Mouse (Mus musculus) megakaryocyte progenitor cell, adult 5-6 weeks (primary cell): ENCODE measurements around the gene Wfdc12. TPM values are rescaled to one million over a fixed set of nuclear protein-coding genes. Genes with fewer than 3 reads are reported as not detected.

ENCODE experiments used
- ATAC-seq: replicated peaks from 2 replicates; pipeline ENCODE4 v1.8.0; 2016; ENCODE audit warnings: mild to moderate bottlenecking, moderate TSS enrichment, inconsistent platforms; ENCODE audit not compliant: poor library complexity
- total RNA-seq, 2 experiments: library from RNA; stranded (forward) in 1 of 2; stranded (reverse) in 1 of 2; fragments of 157-497, 149-512 nt in 1 of 2; fragments of 200-1000 nt in 1 of 2; gene quantifications; 2 replicates each; pipeline versions ENCODE4 v1.2.3 to v1.2.4; 2015 to 2017

Wfdc12 gene
- total RNA-seq, 2 experiments from 2014 or later: not detected

- no peak for ATAC-seq
Measured at GRCm38 (mm10) chr2:164177831-164178230, 12.6 kb downstream of the Wfdc12 start.

- ATAC-seq: peak; percentile 54
Measured at GRCm38 (mm10) chr2:164175850-164176249, 14.6 kb downstream of the Wfdc12 start.

DNA sequence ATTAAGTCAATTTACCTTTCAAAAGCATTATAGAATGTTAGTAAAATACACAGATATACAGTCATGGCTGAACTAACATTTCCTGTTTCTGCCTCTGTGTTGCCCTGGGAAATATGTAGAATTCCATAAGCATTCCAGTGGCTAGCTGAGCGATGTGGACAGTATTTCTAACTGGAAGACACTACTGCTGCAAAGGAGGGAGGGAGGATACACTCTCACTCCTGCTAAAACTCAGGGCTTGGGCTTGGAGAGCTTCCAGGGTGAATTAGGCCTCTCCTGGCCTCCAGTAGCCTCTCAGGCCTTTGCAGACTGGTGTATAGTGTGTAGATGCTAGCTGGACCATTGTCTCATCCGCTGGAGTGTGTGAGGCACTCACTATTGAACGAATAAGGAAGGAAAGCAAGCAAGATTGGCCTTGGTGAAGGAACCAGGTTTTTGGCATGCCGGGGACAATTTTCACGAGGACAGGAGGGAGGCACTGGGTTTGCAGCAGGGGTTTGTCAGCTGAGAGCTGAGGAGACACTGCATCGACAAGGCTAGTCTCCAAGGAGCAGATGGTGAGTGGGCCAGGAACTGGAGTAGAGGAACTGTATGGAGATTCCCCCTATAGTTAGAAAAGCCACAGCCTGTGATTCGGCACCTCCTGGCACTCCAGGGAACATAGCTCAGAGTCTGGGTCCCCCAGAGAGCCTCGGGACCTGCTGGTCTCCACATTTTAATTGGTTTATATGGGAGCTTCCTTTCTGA lies 15.6 kb downstream of the Wfdc12 start:
- ATAC-seq: no peak

DNA sequence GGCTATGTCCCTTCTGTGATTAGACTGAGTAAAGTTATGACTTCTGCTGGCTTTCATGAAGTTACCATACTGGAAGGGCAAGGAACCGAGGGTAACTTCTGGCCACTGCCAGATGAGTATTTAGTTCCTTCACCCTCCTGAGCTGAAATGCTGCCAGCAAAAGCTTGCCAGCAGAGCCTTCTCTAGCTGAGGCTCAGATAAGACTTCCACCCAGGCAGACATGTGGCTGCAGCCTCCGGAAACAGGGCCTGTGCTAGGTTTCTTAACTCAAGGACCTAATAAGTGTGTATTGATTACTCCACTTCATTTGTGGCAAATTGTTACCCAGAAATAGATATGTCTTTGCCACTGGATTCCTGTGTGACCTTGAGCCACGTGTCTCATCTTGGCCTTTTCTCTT lies 17.0 kb downstream of the Wfdc12 start:
- ATAC-seq: peak; percentile 54

GRCm38 (mm10) chr2:164170902-164171301 lies 19.5 kb downstream of the Wfdc12 start, which contains the start of gene Kcns1:
Kcns1 (minus strand) TSS chr2:164171113.
- ATAC-seq: no peak

DNA sequence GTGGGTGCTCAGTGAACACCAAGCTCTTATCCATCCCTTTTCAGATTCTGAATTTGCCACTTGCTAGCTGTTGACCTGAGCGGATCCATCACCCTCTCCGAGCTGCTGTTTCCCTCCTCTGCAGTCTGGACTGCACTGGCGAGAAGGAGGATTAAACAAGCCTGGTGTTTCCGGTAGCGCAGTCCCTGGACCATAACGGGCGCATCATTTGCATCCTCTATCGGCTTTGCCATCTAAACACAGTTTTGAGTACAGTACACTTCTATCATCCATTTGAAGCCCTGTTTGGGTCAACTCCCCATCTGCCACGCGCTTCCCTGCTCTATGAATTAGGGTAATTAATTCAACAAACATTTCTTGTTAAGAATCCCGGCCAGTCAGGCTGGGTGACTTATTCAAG lies 20.1 kb downstream of the Wfdc12 start:
- ATAC-seq: no peak

- peak; percentile 60 for ATAC-seq
Measured at GRCm38 (mm10) chr2:164168571-164168946, 21.8 kb downstream of the Wfdc12 start.

- no peak for ATAC-seq
Measured at GRCm38 (mm10) chr2:164167752-164168570, 22.4 kb downstream of the Wfdc12 start.

DNA sequence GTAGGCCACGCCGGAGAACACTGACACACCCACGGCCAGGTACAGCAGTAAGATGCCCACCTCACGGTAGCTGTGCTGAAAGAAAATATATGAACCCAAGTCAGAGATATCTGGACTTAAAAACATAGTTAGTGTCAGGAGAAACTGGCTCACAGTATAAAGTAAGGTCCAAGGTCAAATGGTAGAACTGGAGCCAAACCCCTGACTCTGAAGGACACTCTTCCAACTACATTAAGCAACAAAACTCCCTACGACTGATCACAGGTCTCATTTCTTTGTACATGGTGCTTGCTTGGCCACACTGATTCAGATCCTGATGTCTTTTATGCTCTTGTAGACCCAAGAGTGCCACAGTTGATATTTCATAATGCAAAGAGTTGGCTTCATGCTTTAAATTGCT lies 25.5 kb downstream of the Wfdc12 start:
- no peak for ATAC-seq

GRCm38 (mm10) chr2:164161515-164162055 lies 28.8 kb downstream of the Wfdc12 start:
- ATAC-seq: no peak

GRCm38 (mm10) chr2:164158838-164159237 lies 31.6 kb downstream of the Wfdc12 start:
- no peak for ATAC-seq

DNA sequence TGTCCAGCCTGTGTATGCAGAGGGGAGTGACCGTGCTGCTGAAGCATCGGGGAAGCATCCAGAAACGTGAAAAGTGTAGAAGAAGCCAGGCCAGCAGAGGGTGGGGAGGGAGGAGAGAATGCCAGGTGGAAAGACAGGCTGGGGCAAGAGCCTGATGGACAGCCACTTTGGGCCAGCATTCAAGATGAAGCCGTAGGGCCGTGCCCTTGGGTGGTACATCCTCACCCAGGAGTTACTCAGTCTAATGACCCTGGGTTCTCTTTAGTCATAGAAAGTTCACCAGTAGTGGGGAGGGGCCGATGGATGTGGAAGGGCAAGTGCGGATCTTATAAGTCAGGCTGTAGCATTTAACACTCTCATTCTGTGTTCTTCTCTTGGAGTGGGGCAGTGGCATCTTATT lies 34.2 kb downstream of the Wfdc12 start:
- ATAC-seq: no peak

- no peak for ATAC-seq
Measured at GRCm38 (mm10) chr2:164154007-164154406, 36.4 kb downstream of the Wfdc12 start.

DNA sequence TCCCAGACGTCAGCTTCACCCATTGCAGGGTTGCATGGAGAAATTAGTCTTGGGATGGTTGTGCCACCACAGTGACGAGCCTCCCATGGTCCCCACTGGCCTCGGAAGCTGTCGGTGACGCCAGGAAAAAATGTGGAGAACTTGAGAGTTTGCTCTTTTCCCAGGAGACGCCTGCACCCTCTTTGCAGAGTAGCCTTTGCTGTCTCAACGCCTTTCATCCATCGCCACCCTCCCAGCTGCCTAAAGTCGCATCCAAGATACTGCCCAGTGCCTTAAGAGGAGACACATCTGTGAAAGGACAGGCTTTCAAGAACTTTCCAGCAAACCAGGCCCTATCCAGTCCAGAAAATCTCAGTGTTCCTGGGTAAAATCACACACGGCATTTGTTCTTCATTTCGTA lies 38.1 kb downstream of the Wfdc12 start:
- no peak for ATAC-seq

DNA sequence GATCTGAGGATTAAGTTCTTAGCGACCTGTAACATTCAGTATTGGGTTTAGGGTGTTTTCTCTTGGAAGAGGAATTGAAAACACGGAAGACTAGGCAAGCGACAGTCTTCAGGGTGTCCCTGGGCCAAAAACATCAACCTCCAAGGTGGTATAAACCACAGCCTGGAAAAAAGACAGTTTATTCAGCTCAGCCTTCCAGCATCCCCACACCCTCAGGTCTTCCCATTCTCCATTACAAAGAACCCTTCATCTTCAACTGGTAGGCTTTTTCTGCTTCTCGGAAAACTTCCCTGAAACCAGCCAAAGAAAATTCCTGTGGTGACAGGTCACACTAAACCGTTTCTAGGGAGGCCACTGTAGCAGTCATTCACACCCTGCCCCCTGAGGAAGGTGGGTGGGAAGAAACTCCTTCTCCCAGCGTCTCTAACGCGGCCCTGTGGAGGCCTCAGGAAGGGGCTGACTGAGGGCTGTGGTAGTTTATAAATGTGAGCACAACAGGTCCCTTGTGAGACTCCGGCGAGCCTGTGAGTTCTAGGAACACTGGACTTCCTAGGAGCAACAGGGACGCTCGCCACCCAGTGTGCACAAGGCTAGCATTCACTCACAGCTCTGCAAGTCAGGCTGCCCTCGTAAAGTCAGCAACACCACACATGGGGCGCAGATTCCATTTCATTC lies 40.2 kb downstream of the Wfdc12 start:
- no peak for ATAC-seq

GRCm38 (mm10) chr2:164146556-164146955 lies 43.9 kb downstream of the Wfdc12 start:
- no peak for ATAC-seq

DNA sequence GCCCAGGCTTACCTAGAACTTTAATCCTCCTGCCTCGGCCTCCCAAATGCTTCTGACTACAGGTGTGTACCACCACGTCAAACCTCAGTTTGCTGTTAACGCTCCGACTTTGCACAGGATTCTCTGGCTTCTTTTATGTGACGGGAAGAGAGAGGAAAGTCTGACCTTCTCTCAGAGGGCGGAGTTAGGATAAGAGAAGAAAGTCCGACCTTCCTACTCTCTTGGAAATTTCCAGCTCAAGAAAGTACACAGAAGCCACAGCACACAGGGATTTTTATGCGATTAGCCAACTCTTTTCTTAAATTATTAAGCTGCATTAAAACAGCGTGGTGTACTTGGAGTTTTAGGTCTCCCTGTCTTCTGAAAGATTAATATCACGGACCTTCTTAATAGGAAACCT lies 45.9 kb downstream of the Wfdc12 start:
- ATAC-seq: no peak

GRCm38 (mm10) chr2:164144025-164144424 lies 46.4 kb downstream of the Wfdc12 start:
- ATAC-seq: 0 out of 2 replicates have a peak, but pooled peaks have one; percentile 31

- ATAC-seq: 0 out of 2 replicates have a peak, but pooled peaks have one; percentile 39
Measured at GRCm38 (mm10) chr2:164142021-164142420, 48.4 kb downstream of the Wfdc12 start.
